Mouse (Mus musculus) effector memory CD4-positive, alpha-beta T cell, adult 7 months (primary cell): Measurements from ENCODE around the gene Crmp1. TPM values are rescaled to one million over a fixed set of nuclear protein-coding genes. Genes with fewer than 3 reads are reported as not detected.

ENCODE experiments used
- polyA plus RNA-seq: library from polyadenylated mRNA; unstranded; fragments of 100-300 nt; shearing (Covaris generic); gene quantifications from one replicate; pipeline ENCODE4 v1.2.1, GENCODE M21; 2017

The Crmp1 gene
- 15.5 TPM for polyA plus RNA-seq

DNA sequence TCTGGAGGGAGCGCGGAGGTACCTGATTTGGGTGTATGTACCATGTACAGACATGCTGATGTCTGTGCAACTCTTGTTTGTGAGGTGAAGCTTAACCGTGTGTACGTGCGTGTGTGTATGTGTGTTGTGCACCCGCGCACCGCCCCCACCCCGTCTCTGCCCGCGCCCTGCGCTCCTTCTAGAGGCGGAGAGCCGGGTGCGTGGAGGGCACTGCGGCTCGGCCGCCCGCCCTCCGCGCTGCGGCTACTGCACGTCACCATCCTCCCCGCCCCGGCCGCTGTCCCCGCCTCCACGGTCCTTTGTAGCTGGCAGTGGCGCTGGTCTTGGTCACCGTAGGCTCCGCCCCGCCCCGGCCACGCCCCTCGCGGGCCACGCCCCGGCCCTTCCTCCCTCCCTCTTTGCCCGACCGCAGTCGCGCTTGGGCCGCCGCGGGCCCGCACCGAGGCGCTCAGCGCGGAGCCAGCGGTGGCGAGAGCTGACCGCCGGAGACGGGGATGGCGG lies at the start of gene Crmp1:
Gene Crmp1, plus strand, starts transcription at position 290 of the 501 bp plus-strand sequence.

GRCm38 (mm10) chr5:37336485-37337105 lies 94.9 kb downstream of the Crmp1 start, which contains the start of gene Evc:
Gene Evc (minus strand): TSS chr5:37336894.

GRCm38 (mm10) chr5:37338288-37338687 lies 96.5 kb downstream of the Crmp1 start, which contains the start of gene Evc2:
Gene Evc2 (plus strand): TSS chr5:37338499.

Other genes starting within 250 kb of the Crmp1 start
- gene Gm1043, start 156.6 kb upstream of the Crmp1 start, polyA plus RNA-seq = 2.0 TPM
- 0.37 TPM for gene Evc, start 95.0 kb downstream of the Crmp1 start, polyA plus RNA-seq
- not detected for gene Evc2, start 96.6 kb downstream of the Crmp1 start, polyA plus RNA-seq